Mouse (Mus musculus): ENCODE results near the gene Ercc6.

DNA sequence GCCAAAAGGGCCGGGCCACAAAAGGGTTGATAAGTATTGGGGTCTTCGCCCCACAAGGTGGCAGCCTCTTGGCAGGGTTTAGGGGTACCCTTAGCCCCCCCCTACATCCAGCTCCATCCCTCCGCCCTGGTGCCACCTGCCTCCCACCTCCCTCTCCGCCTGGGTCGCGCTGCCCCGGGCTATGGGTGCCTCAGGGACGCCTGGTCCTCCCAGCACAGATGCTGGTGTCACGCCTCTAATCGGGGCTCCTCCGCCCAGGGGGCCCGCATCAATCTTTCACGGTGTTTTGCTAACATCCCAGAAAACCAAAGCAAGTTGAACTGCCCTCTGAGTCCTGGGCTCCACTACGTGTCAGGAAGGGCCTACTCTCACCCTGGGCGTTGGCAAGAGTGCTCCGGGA, 86.8 kb downstream of the Ercc6 start:
- TF ChIP-seq CTCF (IDR thresholded peaks at IDR 0.05; ENCODE audit: borderline replicate concordance, insufficient read depth, low read length) (no peak), POLR2A (IDR thresholded peaks at IDR 0.05; ENCODE audit: low read depth, low read length) (no peak)

Data from embryonic fibroblast, embryonic 13.5 days (primary cell).